Mouse (Mus musculus) adrenal gland (tissue): Measurements from ENCODE around the gene Gpr82.

Experiments used
- intact Hi-C: fragments of 180-260 bp; cut with DNase I; formaldehyde crosslinking; loops from one replicate; pipeline ENCODE4 v1.15.1; 2025
- microRNA-seq, 2 experiments: library from miRNA; unstranded; fragments of <30 nt; microRNA quantifications; one replicate each; pipeline ENCODE4; 2019

Gene Gpr82

GRCm38 (mm10) chrX:13688356-13688755 lies 27.2 kb downstream of the Gpr82 start:
- intact Hi-C loops = no loop called here

GRCm38 (mm10) chrX:13691865-13692264 lies 30.7 kb downstream of the Gpr82 start:
- intact Hi-C loops = no loop called here

- intact Hi-C loops = no loop called here
Measured at GRCm38 (mm10) chrX:13700681-13701080, 39.5 kb downstream of the Gpr82 start.

- intact Hi-C loops = no loop called here
Measured at GRCm38 (mm10) chrX:13705051-13705450, 43.9 kb downstream of the Gpr82 start.

GRCm38 (mm10) chrX:13710174-13710573 lies 49.0 kb downstream of the Gpr82 start:
- intact Hi-C loops = loop anchor here (10.0 kb wide), 1 partner anchor 135 kb away; no protein-coding TSS in a partner anchor

Small RNA genes within 50 kb of the gene (microRNA-seq; reads per million reads assigned to microRNA genes)
- gene Gm25246 = 0 reads per million in 2 experiments
